Mouse (Mus musculus) c-Kit-positive CD71-negative TER-119-negative erythroid progenitor cells, embryonic 14.5 days (primary cell): ENCODE measurements around the gene Dip2a.

ENCODE experiments used
- DNase-seq: peaks from one replicate; pipeline ENCODE4 v3.0.0-alpha.2; 2013; ENCODE audit warnings: low read depth

Dip2a gene

DNA sequence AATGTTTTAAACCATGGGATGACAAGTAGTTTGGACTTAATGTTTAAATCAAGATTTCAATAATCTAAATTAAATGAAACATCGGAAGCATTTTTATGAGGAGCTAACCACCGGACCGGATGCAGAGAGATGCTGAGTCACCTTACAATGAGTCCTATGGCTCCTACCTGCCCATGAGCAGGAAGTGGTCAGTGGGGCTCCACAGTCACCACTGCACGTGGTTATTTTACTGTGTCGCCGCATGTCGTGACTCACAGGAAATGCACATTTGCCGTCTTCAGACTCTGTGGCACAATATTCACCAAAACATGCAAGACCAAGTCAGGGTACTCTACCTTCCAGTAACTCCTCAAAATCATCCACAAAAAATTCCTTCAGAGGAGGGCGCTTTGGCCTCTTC lies 38.4 kb downstream of the Dip2a start:
- peak; percentile 32 for DNase-seq

DNA sequence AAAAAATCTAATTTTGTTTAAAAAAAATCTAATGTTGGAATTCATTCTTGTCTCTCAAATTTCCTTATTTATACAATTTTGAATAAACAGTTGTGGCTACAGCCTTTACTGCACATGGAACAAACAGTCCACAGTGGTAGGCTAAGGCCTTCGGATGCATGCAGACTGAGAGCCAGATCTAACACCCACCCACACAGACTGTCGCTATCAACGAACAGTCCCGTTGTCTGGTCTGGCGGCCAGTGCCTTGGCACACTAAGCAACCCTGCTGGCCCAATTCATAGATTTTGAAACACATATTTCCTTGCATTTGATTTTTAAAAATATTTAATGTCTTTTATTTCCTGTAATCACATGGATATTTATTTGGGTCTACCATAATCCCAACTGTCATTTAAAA lies 45.0 kb downstream of the Dip2a start:
- DNase-seq: no peak

DNA sequence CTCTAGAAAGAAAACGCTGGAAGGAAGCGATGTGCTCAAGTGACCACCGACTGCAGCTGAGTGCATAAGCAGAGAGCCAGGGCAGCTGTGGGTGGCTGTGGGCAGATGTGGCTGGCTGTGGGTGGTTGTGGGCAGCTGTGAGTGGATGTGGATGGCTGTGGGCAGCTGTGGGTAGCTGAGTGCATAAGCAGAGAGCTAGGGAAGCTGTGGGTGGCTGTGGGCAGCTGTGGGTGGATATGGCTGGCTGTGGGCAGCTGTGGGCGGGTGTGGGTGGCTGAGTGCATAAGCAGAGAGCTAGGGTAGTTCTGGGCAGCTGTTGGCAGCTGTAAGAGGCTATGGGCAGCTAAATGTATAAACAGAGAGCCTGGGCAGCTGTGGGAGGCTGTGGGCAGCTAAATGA lies 51.9 kb downstream of the Dip2a start:
- no peak for DNase-seq

GRCm38 (mm10) chr10:76289936-76290671 lies 55.0 kb downstream of the Dip2a start:
- no peak for DNase-seq

GRCm38 (mm10) chr10:76289052-76289451 lies 56.0 kb downstream of the Dip2a start:
- no peak for DNase-seq

DNA sequence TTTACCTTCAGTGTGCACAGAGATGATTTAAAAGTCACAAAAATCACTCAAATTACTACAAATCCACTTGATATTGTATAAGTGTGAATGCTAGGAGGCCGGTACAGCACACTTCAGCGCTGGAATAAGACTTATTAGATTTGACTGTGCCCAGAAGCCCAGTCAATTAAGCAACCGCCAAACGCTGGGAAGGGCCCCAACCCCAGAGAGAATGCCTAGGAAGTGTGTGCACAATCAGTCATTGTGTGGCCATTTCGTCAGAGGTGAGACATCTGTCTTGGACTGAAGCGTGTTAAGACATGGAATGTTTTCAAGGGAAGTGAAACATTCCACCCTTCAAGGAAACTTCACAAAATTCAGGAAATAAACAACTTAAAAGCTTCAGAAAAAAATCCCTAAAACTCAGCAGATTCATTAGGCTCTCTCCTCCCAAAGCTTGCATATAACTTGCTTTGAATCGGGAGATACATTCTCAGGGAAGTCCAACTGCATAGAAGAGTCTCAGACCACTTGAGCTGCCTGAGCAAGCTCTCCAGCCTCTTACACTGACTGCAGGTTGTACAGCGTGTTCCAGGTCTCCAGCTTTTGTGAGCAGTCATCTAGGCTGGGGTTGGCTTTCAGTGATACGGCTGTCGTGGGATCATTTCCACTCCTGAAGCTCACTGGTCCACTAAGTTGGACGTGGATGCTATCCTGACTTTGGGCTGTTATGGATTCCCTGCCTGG lies 56.7 kb downstream of the Dip2a start:
- no peak for DNase-seq

GRCm38 (mm10) chr10:76278541-76279097 lies 66.5 kb downstream of the Dip2a start:
- DNase-seq: no peak

GRCm38 (mm10) chr10:76275256-76275655 lies 69.8 kb downstream of the Dip2a start:
- DNase-seq: no peak

DNA sequence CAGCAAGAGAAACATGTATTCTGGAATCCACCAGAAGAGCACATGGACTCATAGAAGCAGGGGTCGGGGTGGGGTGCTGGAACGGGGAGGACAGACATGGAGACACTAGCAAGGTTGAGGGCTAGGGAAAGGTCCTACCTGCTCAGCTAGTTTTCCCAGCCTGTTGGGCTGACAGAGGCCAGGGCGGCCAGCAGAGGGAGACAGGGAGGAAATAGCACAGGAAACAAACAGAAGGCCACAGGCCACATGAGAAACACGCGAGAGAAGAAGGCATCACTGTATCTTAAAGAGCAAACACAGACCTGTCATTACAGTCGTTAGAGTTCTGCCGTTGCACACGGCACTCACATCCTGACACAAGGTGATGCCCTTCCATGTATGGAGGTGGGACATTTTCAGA lies 73.9 kb downstream of the Dip2a start:
- peak; percentile 8 for DNase-seq

DNA sequence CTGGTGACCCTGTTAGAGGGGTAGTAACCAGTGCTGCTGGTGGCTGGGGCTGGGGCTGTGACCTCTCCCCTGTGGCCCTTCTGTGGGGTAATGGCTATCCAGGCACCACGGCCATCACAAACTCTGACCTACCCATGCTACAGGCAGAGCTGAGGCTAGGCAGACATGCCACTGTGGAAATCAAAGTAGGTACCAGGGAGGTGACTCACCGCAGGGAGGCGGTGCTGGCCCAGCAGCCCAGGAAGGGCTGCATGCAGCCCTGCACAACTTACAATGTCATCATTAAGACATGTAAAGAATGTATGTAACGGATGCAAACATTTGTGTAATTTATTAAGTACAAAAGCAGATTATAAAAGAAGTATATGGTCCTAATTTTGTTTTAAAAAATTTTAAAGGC lies 82.7 kb downstream of the Dip2a start:
- no peak for DNase-seq

- no peak for DNase-seq
Measured at GRCm38 (mm10) chr10:76261447-76261846, 83.6 kb downstream of the Dip2a start.

DNA sequence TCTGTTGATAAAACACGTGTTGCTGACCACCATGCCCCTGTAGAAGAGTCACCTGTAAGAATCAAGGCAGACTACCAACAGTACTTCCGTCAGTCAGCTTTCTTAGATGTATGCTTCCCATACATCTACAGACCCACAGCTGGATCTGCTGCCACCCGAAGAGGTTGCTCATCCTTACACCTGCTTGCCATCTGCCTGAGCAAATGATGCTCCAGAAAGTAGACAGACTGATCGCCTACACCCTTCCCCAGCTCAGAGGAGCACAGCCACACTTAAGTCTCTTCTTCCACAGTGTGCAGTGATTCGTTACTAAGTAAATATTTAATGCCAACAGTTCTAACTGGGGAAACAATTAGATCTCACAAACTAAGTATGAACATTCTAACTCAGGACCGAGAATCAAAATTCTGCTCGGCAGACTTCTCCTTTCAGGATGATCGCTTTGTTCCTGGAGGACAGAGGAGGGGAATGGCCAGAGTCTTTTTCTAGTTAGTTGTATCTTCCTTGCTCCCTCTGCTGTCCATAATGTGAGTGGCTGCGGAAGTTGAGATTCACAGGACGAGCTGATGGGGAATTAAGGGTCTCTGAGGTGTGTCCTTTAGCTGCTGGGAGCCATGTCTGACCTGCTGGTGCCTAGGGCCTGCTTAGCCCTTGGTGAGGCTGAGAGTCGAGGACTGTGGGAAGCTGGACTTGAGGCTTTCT lies 84.6 kb downstream of the Dip2a start:
- DNase-seq: no peak

- DNase-seq: no peak
Measured at GRCm38 (mm10) chr10:76259566-76260232, 85.4 kb downstream of the Dip2a start.

GRCm38 (mm10) chr10:76257719-76258390 lies 87.2 kb downstream of the Dip2a start:
- no peak for DNase-seq

- DNase-seq: no peak
Measured at GRCm38 (mm10) chr10:76257231-76257630, 87.9 kb downstream of the Dip2a start.

GRCm38 (mm10) chr10:76255617-76256016 lies 89.5 kb downstream of the Dip2a start:
- no peak for DNase-seq

- DNase-seq: no peak
Measured at GRCm38 (mm10) chr10:76253536-76253935, 91.6 kb downstream of the Dip2a start, which contains the start of gene S100b. Gene S100b, plus strand, starts transcription at chr10:76253853.

- DNase-seq: no peak
Measured at GRCm38 (mm10) chr10:76253079-76253478, 92.0 kb downstream of the Dip2a start.

- DNase-seq: no peak
Measured at GRCm38 (mm10) chr10:76250870-76251269, 94.2 kb downstream of the Dip2a start.

DNA sequence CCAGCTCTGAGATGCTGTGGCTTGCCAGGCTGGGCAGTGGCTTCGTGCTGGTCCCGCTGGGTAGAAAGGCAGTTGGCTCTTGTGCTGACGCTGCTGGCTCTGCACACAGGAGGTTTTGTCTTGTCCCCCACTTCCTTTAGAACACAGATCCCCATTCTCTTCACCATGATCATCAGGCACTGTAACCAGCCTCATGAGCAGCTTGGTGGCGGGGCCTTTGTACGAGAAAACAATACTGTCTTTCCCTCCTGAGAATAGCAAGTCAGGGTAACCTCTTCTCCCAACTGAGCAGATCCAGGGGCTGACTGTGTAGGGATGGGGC lies 96.5 kb downstream of the Dip2a start:
- no peak for DNase-seq

DNA sequence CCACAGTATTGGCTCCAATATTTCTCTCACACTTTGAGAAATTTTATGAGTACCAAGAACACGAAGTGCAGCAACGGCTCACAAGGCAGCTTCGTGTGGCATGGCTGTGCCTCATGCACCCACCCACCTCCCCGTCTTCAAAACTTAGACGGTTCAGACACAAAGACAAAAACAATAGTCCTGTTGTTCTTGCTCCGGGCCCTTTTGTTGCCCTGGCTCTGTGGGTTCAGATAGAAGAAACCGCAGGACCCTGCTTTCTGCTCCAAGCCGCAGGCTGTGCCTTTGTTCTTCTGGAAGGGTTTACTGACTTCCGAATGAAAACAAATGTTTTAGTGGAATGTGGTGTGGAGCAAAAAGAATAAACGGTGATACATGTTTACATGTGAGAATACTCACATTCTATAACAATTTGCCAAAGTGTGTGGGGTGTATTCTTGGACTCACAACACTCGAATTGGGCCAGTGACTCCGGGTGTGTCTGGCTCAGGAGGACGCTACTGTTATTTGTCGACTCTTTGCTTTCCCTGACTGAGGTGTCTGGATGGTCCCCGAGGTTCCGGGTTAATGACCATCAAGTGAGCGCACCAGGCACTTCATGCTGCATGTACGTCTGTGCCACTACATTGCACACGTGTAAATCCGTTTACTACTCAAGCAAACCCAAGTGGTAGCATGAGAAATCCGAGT lies 97.0 kb downstream of the Dip2a start:
- no peak for DNase-seq
